Mouse (Mus musculus) Patski (cell line): ENCODE measurements around the gene Efcab9. TPM values are rescaled to one million over a fixed set of nuclear protein-coding genes. Genes with fewer than 3 reads are reported as not detected.

ENCODE experiments used
- ATAC-seq: fragments of 100-300 bp; one replicate; pipeline ENCODE4 v1.8.0; 2021
- CTCF ChIA-PET: fragments of 350-600 bp; sonication (Branson Sonifier 250); formaldehyde crosslinking; loops from one replicate; lab custom pipeline; 2022; ENCODE audit warnings: inconsistent platforms; lab: Charles Lee
- POLR2A ChIA-PET: fragments of 350-600 bp; sonication (Branson Sonifier 250); formaldehyde crosslinking; loops from one replicate; lab custom pipeline; 2022; ENCODE audit warnings: antibody characterized with exemption, inconsistent platforms; lab: Charles Lee
- DNase-seq: peaks from one replicate; pipeline ENCODE4 v3.0.0-alpha.2; 2011; ENCODE audit warnings: low read depth, low spot score
- H3K27me3 ChIP-seq: fragments of 371-371 bp; one replicate; pipeline ENCODE4 v1.5.1; 2021
- CTCF ChIP-seq: fragments of 100-300 bp; IDR thresholded peaks from one replicate; pipeline ENCODE4 v1.5.1; 2021
- in situ Hi-C: fragments of 300-500 bp; cut with MboI; formaldehyde crosslinking; loops from 3 replicates; pipeline ENCODE4 v1.11.1; 2018; ENCODE audit warnings: low pct_unique_long_range_greater_than_20kb, mixed read lengths
- polyA plus RNA-seq: library from polyadenylated mRNA; unstranded; gene quantifications from one replicate; pipeline ENCODE4 v1.2.3, GENCODE M21; 2021

The Efcab9 gene
- polyA plus RNA-seq, 1 experiment from 2014 or later, result 1.9 TPM

DNA sequence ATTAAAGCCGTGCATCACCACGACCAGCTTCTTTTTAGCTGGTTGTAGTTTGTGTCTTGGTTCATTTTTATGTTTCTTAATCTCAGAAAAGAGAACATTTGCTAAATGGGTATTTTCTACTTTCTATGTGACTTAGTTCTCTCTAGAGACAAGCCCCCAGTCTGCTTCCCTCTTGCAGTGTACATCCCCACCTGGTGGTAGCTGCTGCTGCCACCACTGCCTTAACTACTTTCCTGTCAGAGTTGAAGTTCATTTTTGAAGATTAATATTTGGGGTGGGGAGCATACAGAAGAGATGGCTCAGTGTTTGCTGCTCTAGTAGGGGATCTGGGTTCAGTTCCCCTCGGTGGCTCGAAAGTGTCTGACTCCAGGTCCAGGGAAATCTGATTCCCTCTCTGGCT lies 31.9 kb downstream of the Efcab9 start:
- CTCF ChIA-PET, result interaction anchor here (1.2 to 1.4 kb wide), 2 partner anchors 12 to 43 kb away, joined by 3 read pairs; no protein-coding TSS in a partner anchor
- POLR2A ChIA-PET, result no interaction called here
- no peak for ATAC-seq
- no peak for DNase-seq
- peak; percentile 56 for TF ChIP-seq CTCF
- in situ Hi-C loops, result no loop called here
- no peaks in the 10 kb centered on the region for H3K27me3 ChIP-seq

DNA sequence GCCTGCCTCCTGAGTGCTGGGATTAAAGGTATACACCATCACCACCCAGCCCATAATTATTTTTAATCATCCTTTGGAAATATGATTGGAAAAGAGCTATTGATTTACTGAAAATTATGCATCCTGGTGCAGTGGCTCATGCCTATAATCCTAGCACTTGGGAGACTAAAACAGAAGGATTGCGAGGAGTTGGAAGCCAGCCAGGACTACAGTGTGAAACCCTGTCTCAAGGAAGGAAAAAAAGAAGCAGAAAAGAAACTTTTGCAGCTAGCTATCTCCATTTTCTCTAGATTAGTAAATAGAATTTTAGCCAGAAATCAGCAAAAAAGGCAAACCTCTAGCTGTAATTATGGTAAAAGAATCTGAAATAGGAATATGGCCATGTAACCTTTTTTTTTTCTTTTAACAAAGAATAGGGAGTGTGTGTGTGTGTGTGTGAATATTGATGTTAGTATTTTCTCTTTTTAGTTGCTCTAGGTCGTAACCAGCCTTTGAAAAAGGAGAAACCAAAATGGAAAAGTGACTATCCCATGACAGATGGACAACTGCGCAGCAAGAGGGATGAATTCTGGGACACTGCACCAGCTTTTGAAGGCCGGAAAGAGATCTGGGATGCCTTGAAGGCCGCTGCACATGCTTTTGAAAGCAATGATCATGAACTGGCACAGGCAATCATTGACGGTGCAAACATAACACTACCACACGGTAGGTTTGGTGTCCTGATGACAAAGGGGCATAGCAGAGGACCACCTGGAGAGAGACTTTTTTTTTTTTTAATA lies 32.9 kb downstream of the Efcab9 start:
- CTCF ChIA-PET, result interaction anchor here (1.3 to 2.2 kb wide), 4 partner anchors 11 to 94 kb away, joined by 3 to 5 read pairs (median 4); no protein-coding TSS in a partner anchor
- ATAC-seq (no peak), DNase-seq (no peak)
- no peak for TF ChIP-seq CTCF
- POLR2A ChIA-PET, result no interaction called here
- in situ Hi-C loops, result no loop called here
- no peaks in the 10 kb centered on the region for H3K27me3 ChIP-seq

DNA sequence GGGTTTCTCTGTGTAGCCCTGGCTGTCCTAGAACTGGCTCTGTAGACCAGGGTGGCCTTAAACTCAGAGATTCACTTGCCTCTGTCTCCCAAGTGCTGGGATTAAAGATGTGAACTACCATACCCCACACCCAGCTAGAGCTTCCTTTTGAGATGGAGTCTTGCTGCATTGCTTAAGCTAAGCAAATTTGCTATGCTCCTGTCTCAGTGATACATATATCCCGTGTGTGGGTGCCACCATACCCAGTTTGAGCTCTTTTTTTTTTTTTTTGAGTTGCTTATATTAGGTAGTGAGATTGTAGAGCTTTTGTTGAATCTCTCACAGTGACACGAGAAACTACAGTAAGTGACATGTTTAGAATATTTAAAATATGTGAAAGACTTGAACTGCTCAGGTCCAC lies 36.6 kb downstream of the Efcab9 start:
- TF ChIP-seq CTCF, result no peak
- DNase-seq, result no peak
- POLR2A ChIA-PET, result no interaction called here
- CTCF ChIA-PET, result no interaction called here
- in situ Hi-C loops, result no loop called here
- H3K27me3 ChIP-seq, result no peaks in the 10 kb centered on the region
- ATAC-seq, result no peak

GRCm38 (mm10) chr11:32493312-32493711 lies 38.6 kb downstream of the Efcab9 start:
- no peak for TF ChIP-seq CTCF
- ChIA-PET CTCF (interaction anchor here (1.1 kb wide), 1 partner anchor 30 kb away, joined by 4 read pairs; no protein-coding TSS in a partner anchor), POLR2A (no interaction called here)
- H3K27me3 ChIP-seq, result no peaks in the 10 kb centered on the region
- in situ Hi-C loops, result no loop called here
- no peak for DNase-seq
- ATAC-seq, result no peak

DNA sequence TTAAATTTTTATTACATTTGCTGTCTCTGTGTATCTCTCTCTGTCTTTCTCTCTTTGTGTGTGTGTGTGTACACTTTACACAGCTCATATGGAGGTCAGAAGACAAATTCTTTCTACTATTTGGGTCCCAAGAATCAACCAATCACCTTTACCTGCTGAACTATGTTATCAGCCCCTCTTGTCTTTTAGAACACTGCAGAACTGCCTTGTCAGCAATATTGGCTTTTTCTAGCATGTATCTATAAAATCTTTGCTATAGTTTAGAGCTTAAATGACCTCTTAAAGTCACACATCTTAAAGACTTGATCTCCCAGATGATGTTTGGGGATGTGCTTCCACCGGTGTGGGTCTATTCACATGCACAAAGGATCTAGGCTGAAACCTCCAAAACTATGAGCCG lies 40.8 kb downstream of the Efcab9 start:
- DNase-seq (no peak), ATAC-seq (no peak)
- ChIA-PET CTCF (interaction anchor here (0.9 to 1.6 kb wide), 3 partner anchors 9 to 16 kb away, joined by 3 to 7 read pairs (median 5); no protein-coding TSS in a partner anchor), POLR2A (no interaction called here)
- no peaks in the 10 kb centered on the region for H3K27me3 ChIP-seq
- in situ Hi-C loops, result no loop called here
- TF ChIP-seq CTCF, result no peak

GRCm38 (mm10) chr11:32488808-32489670 lies 42.8 kb downstream of the Efcab9 start:
- ATAC-seq, result no peak
- no peak for DNase-seq

DNA sequence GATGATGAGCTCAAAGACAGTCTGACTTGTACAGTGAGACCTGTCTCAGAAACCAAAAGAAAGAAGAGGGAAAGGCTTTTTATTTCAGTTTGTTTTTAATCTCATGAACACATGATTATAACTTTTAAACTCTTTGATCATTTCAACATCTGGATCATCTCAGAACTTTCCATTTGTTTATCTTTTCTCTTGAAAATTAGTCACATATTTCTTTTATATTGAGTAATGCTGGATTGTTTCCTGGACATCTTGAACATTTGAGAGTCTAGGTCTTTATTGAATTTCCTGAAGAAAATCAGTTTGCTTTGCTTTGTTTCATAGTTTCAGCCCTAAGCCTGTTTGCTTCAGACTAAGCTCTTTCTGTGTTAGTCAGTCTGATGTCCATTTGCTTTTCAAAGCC lies 43.5 kb downstream of the Efcab9 start:
- DNase-seq (no peak), ATAC-seq (no peak)
- no peak for TF ChIP-seq CTCF
- CTCF ChIA-PET, result interaction anchor here (0.9 to 1.8 kb wide), 2 partner anchors 18 to 25 kb away, joined by 3 read pairs; no protein-coding TSS in a partner anchor
- POLR2A ChIA-PET, result no interaction called here
- in situ Hi-C loops, result no loop called here
- no peaks in the 10 kb centered on the region for H3K27me3 ChIP-seq

More at GRCm38 (mm10) chr11:32488808-32489670, 42.8 kb downstream of the Efcab9 start:
- ChIA-PET POLR2A (no interaction called here), CTCF (interaction anchor here (1.4 to 1.8 kb wide), 3 partner anchors 14 to 25 kb away, joined by 3 to 5 read pairs (median 3); no protein-coding TSS in a partner anchor)
- no peak for TF ChIP-seq CTCF
- in situ Hi-C loops, result no loop called here
- no peaks in the 10 kb centered on the region for H3K27me3 ChIP-seq

- ATAC-seq (no peak), DNase-seq (no peak)
- peak; percentile 55 for TF ChIP-seq CTCF
- CTCF ChIA-PET, result no interaction called here
- no peaks in the 10 kb centered on the region for H3K27me3 ChIP-seq
- POLR2A ChIA-PET, result no interaction called here
- in situ Hi-C loops, result no loop called here
Measured at GRCm38 (mm10) chr11:32487501-32487900, 44.4 kb downstream of the Efcab9 start.

DNA sequence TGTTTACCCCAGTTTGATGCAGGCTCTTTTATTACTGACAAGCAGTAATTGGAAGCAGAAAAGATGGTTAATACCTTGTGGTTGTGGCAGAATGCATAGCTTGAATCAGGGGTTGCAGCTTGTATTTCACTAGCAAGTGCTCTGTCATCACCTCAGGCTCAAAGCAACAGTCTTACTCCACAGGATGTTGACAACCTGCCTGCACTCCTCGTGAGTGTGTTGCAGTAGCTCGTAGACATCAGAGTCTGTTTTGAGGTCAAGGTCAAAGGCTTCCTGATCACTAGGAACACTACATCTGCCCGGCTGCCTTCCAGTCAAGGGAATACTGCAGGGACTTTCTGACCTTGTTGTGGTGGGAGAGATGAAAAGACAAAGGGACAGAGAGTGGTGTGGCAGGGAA lies 45.3 kb downstream of the Efcab9 start:
- ChIA-PET CTCF (no interaction called here), POLR2A (interaction anchor here (0.7 kb wide), 1 partner anchor 67 kb away, joined by 3 read pairs; no protein-coding TSS in a partner anchor)
- no peak for ATAC-seq
- in situ Hi-C loops, result no loop called here
- H3K27me3 ChIP-seq, result no peaks in the 10 kb centered on the region
- no peak for TF ChIP-seq CTCF
- no peak for DNase-seq

DNA sequence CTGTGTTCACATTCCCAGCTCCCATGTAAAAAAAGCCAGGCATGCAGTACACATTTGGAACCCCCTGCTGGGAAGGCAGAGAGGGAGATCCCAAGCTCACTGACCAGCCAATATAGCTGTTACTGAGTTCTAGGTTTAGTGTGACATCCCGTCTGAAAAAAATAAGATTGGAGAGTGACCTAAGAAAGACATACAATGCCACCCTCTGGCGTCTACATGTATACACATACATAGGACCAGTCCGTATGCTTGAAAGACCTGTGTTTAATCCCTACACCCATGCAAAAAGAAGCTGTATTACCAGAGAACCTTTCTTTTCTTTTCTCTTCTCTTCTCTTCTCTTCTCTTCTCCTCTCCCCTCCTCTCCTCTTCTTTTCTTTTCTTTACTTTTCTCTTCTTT lies 46.6 kb downstream of the Efcab9 start:
- DNase-seq, result no peak
- H3K27me3 ChIP-seq, result no peaks in the 10 kb centered on the region
- ChIA-PET CTCF (interaction anchor here (1.4 kb wide), 2 partner anchors 9 to 20 kb away, joined by 3 to 4 read pairs; no protein-coding TSS in a partner anchor), POLR2A (no interaction called here)
- in situ Hi-C loops, result no loop called here
- no peak for TF ChIP-seq CTCF
- no peak for ATAC-seq
